Mouse (Mus musculus) testis, adult 2 months (tissue): ENCODE data around the gene Ttc3.

ENCODE experiments used
- CTCF ChIP-seq: fragments of 200-500 bp; IDR thresholded peaks from 2 replicates; pipeline ENCODE4 v1.5.1; 2012; ENCODE audit warnings: low read depth, mild to moderate bottlenecking, inconsistent platforms, low read length, moderate library complexity; ENCODE audit not compliant: control insufficient read depth, insufficient read depth, insufficient replicate concordance
- POLR2A ChIP-seq: fragments of 200-500 bp; IDR thresholded peaks from 2 replicates; pipeline ENCODE4 v1.6.1; 2012; ENCODE audit warnings: low read depth, mild to moderate bottlenecking, inconsistent platforms, low read length, moderate library complexity; ENCODE audit not compliant: control insufficient read depth

GRCm38 (mm10) chr16:94465900-94466299 lies 95.5 kb downstream of the Ttc3 start:
- TF ChIP-seq CTCF (no peak), POLR2A (no peak)
